8 mouse cellular contexts compared by ENCODE assay signal in the genomic region with DNA sequence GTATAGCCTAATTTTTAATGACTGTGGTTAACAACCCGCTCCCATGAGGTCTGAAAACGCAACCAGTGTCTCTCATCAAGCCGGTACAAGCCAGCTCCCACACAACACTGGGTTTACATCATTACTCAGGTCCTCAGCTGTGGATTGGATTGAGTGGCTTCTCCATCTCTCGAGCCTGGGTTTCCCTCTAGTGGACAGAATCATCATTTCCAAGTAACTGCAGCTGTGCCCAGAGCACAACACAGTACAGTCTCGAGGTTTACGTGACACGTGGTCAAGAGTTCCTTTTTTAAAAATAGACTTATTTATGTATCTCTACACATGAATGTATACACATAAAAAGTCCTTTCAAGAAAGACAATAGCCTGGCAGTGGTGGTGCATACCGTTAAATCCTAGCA. TPM values are rescaled to one million over a fixed set of nuclear protein-coding genes. Genes with fewer than 3 reads are reported as not detected.
DNase-seq lines count a peak whose midpoint lies in the region; ATAC-seq lines count a peak whose summit lies in the region.

No protein-coding gene starts in this region.

- no peak overlapping the region for H3K9ac ChIP-seq in hindbrain, embryonic 11.5 days (ENCODE audit: low read depth, low read length)
- H3K9ac ChIP-seq in lung, embryonic 15.5 days = no peak overlapping the region

- no peaks in the 10 kb centered on the region for H3K9me3 ChIP-seq in hindbrain, embryonic 11.5 days (ENCODE audit: control insufficient read depth, low read length)
- H3K9me3 ChIP-seq in lung, embryonic 15.5 days = no peaks in the 10 kb centered on the region

- DNase-seq in CD4-positive helper T cell, adult 2 months (ENCODE audit: low read depth, low spot score) = peak; percentile 82
- DNase-seq in MN1 (ENCODE audit: low spot score) = peak; percentile 78
- DNase-seq in fibroblast of lung, adult 2 months (ENCODE audit: low read depth) = peak; percentile 69
- peak; percentile 73 for DNase-seq in hindbrain, embryonic 11.5 days (ENCODE audit: low spot score)
- DNase-seq in layer of hippocampus, adult 8-10 months (ENCODE audit: low spot score in 2 of 2) = peak; percentile 68 to 70
- peak; percentile 69 to 81 for DNase-seq in right cerebral cortex, adult 2 months (ENCODE audit: low spot score in 2 of 2)
- DNase-seq in gastrocnemius, postnatal 25 days = no peak

- 54% methylated on average over 8 of the region's 8 CpGs for WGBS in hindbrain, embryonic 11.5 days
- WGBS in lung, embryonic 15.5 days = 31% methylated on average over 8 of the region's 8 CpGs

- H3K27ac ChIP-seq in hindbrain, embryonic 11.5 days (ENCODE audit: low read depth, low read length) = no peak overlapping the region
- H3K27ac ChIP-seq in lung, embryonic 15.5 days = no peak overlapping the region

- H3K27me3 ChIP-seq in hindbrain, embryonic 11.5 days (ENCODE audit: control insufficient read depth, insufficient read depth, low read length) = no peaks in the 10 kb centered on the region; the same call in 1 of the 2 replicates
- peaks cover 43% of the 10 kb centered on the region for H3K27me3 ChIP-seq in lung, embryonic 15.5 days

- H3K4me1 ChIP-seq in hindbrain, embryonic 11.5 days (replicated peaks; ENCODE audit: control insufficient read depth, insufficient read depth, low read length) = peaks cover 2% of the 10 kb centered on the region; the same call in 1 of the 2 replicates
- H3K4me1 ChIP-seq in lung, embryonic 15.5 days = no peaks in the 10 kb centered on the region; the same call in 1 of the 2 replicates

- H3K36me3 ChIP-seq in hindbrain, embryonic 11.5 days (ENCODE audit: control insufficient read depth, insufficient read depth, low read length) = no peaks in the 10 kb centered on the region
- no peaks in the 10 kb centered on the region for H3K36me3 ChIP-seq in lung, embryonic 15.5 days

- peak; percentile 83 for ATAC-seq in hindbrain, embryonic 11.5 days (ENCODE audit: low FRiP score)
- peak; percentile 85; the same call in 1 of the 2 replicates for ATAC-seq in lung, embryonic 15.5 days (ENCODE audit: borderline replicate concordance, extremely low read depth, low FRiP score, low TSS enrichment)

- H3K4me2 ChIP-seq in hindbrain, embryonic 11.5 days (replicated peaks; ENCODE audit: low read depth, low read length) = no peak overlapping the region
- H3K4me2 ChIP-seq in lung, embryonic 15.5 days = no peak overlapping the region

- H3K4me3 ChIP-seq in hindbrain, embryonic 11.5 days (ENCODE audit: low read depth, low read length) = no peak overlapping the region
- H3K4me3 ChIP-seq in lung, embryonic 15.5 days = no peak overlapping the region

RNA-seq across cellular contexts. Expression of gene Mycl, which starts 10.3 kb away (rescaled TPM):
- 76.1 and 92.7 TPM in 2 replicates for polyA plus RNA-seq in hindbrain, embryonic 11.5 days (2014; fragmentation: Nextera tagmentation; extraction: Ambion mirVana)
- total RNA-seq in layer of hippocampus, adult 8-10 months (2022) = 10 to 100 TPM; 25.0 to 29.0 (median 27.5) TPM
- 18.5 and 20.8 TPM in 2 replicates for polyA plus RNA-seq in lung, embryonic 15.5 days (2015; fragmentation: Nextera tagmentation; extraction: Ambion mirVana)
- total RNA-seq in gastrocnemius, postnatal 25 days (2021) = under 1 TPM; 0.46 to 0.62 TPM

RNA-seq across cellular contexts. Expression of gene Mfsd2a, which starts 24.1 kb away (rescaled TPM):
- 25.2 and 27.0 TPM in 2 replicates for polyA plus RNA-seq in hindbrain, embryonic 11.5 days (2014; fragmentation: Nextera tagmentation; extraction: Ambion mirVana)
- total RNA-seq in layer of hippocampus, adult 8-10 months (2022) = 10 to 100 TPM; 26.7 to 32.6 (median 30.9) TPM
- 0.82 and 0.83 TPM in 2 replicates for polyA plus RNA-seq in lung, embryonic 15.5 days (2015; fragmentation: Nextera tagmentation; extraction: Ambion mirVana)
- total RNA-seq in gastrocnemius, postnatal 25 days (2021) = under 1 TPM; 0.24 to 0.26 TPM

RNA-seq across cellular contexts. Expression of gene Trit1, which starts 31.3 kb away (rescaled TPM):
- polyA plus RNA-seq in hindbrain, embryonic 11.5 days (2014; fragmentation: Nextera tagmentation; extraction: Ambion mirVana) = 24.4 and 26.6 TPM in 2 replicates
- total RNA-seq in layer of hippocampus, adult 8-10 months (2022) = 10 to 100 TPM; 24.4 to 27.4 (median 26.6) TPM
- 15.9 and 19.2 TPM in 2 replicates for polyA plus RNA-seq in lung, embryonic 15.5 days (2015; fragmentation: Nextera tagmentation; extraction: Ambion mirVana)
- 1 to 10 TPM; 6.7 to 7.6 TPM for total RNA-seq in gastrocnemius, postnatal 25 days (2021)

Comparison
In these comparisons a context has a peak if more than half of its experiments do, and no peak if none do; other contexts are left out.
1. RNA of gene Mycl, which starts 10.3 kb away (total RNA-seq): 25.0 to 29.0 TPM in layer of hippocampus, adult 8-10 months; 0.46 to 0.62 TPM in gastrocnemius, postnatal 25 days; every median in the first group is over 10 times any median in the second.
2. RNA of gene Mfsd2a, which starts 24.1 kb away (total RNA-seq): 26.7 to 32.6 TPM in layer of hippocampus, adult 8-10 months; 0.24 to 0.26 TPM in gastrocnemius, postnatal 25 days; every median in the first group is over 10 times any median in the second.